Mouse (Mus musculus) heart, embryonic 11.5 days (tissue): ENCODE measurements around the gene Adgrf3. TPM values are rescaled to one million over a fixed set of nuclear protein-coding genes. Genes with fewer than 3 reads are reported as not detected.
A peak's percentile ranks its signal among the peaks of the same experiment; 100 is the strongest.

Experiments used
- ATAC-seq: fragments of 200-750 bp; cut with Nextera tagmentation; replicated peaks from 2 replicates; pipeline ENCODE4 v1.8.0; 2017; ENCODE audit warnings: moderate library complexity; ENCODE audit not compliant: insufficient number of reproducible peaks, low FRiP score, low TSS enrichment
- H3K27ac ChIP-seq: fragments of 300-500 bp; sonication (generic); 2 replicates; pipeline ENCODE4 v1.5.1; 2014; ENCODE audit warnings: mild to moderate bottlenecking, low read depth, low read length
- H3K27me3 ChIP-seq: fragments of 300-500 bp; sonication (generic); 2 replicates; pipeline ENCODE4 v1.6.1; 2014; ENCODE audit warnings: mild to moderate bottlenecking, low read length, mixed read lengths; ENCODE audit not compliant: control insufficient read depth, insufficient read depth
- H3K36me3 ChIP-seq: fragments of 300-500 bp; sonication (generic); 2 replicates; pipeline ENCODE4 v1.6.1; 2014; ENCODE audit warnings: mild to moderate bottlenecking, low read length, moderate library complexity, mixed read lengths; ENCODE audit not compliant: control insufficient read depth, insufficient read depth
- H3K4me1 ChIP-seq: fragments of 300-500 bp; sonication (generic); 2 replicates; pipeline ENCODE4 v1.6.1; 2014; ENCODE audit warnings: low read length; ENCODE audit not compliant: control insufficient read depth, insufficient read depth
- H3K4me2 ChIP-seq: fragments of 300-500 bp; sonication (generic); 2 replicates; pipeline ENCODE4 v1.6.1; 2014; ENCODE audit warnings: mild to moderate bottlenecking, moderate library complexity
- H3K4me3 ChIP-seq: fragments of 300-500 bp; sonication (generic); 2 replicates; pipeline ENCODE4 v1.5.1; 2014; ENCODE audit warnings: low read depth, low read length
- H3K9ac ChIP-seq: fragments of 300-500 bp; sonication (generic); 2 replicates; pipeline ENCODE4 v1.6.1; 2014; ENCODE audit warnings: mild to moderate bottlenecking, low read depth, low read length, moderate library complexity
- H3K9me3 ChIP-seq: fragments of 300-500 bp; sonication (generic); replicated peaks from 2 replicates; pipeline ENCODE4 v1.6.1; 2016; ENCODE audit warnings: low read length; ENCODE audit not compliant: control insufficient read depth
- WGBS: fragments of 180-500 bp; shearing (Covaris S2); extraction: QIAGEN DNeasy Blood & Tissue Kit; methylation state at CpG from one replicate; pipeline ENCODE4 v1.1.7; 2014; ENCODE audit not compliant: insufficient replicate concordance; 5-methylcytosine and 5-hydroxymethylcytosine counted together
- polyA plus RNA-seq: library from polyadenylated mRNA; unstranded; fragments of >200 nt; fragmentation: Nextera tagmentation; extraction: Ambion mirVana; gene quantifications from 2 replicates; pipeline ENCODE4 v1.2.1, GENCODE M21; 2014

Adgrf3 gene
- polyA plus RNA-seq, 1 experiment from 2014 or later: 0.62 TPM

- Histone ChIP-seq H3K27me3 (no peaks in the 10 kb centered on the region), H3K4me1 (no peaks in the 10 kb centered on the region; the same call in 1 of the 2 replicates), H3K27ac (no peak overlapping the region), H3K4me3 (no peak overlapping the region), H3K4me2 (no peak overlapping the region), H3K9me3 (no peaks in the 10 kb centered on the region), H3K36me3 (0 out of 2 replicates have a peak, but pooled peaks cover 2% of the 10 kb centered on the region), H3K9ac (no peak overlapping the region)
- ATAC-seq: no peak
- 68% methylated on average over 1 of the region's 1 CpGs for WGBS
Observed at GRCm38 (mm10) chr5:30192452-30192851, 13.1 kb downstream of the Adgrf3 start.

GRCm38 (mm10) chr5:30187687-30188485 is 17.6 kb downstream of the Adgrf3 start:
- Histone ChIP-seq H3K4me3 (no peak overlapping the region), H3K27ac (no peak overlapping the region), H3K9ac (no peak overlapping the region), H3K27me3 (no peaks in the 10 kb centered on the region), H3K9me3 (no peaks in the 10 kb centered on the region), H3K4me1 (no peaks in the 10 kb centered on the region), H3K36me3 (peaks cover 12% of the 10 kb centered on the region; the same call in 1 of the 2 replicates), H3K4me2 (no peak overlapping the region)
- WGBS: 89% methylated on average over 12 of the region's 12 CpGs
- no peak for ATAC-seq

GRCm38 (mm10) chr5:30175811-30176210 is 29.7 kb downstream of the Adgrf3 start:
- 85% methylated on average over 4 of the region's 4 CpGs for WGBS
- no peak overlapping the region for H3K4me3 ChIP-seq

GRCm38 (mm10) chr5:30172931-30173692 is 32.4 kb downstream of the Adgrf3 start:
- H3K36me3 ChIP-seq: peaks cover 30% of the 10 kb centered on the region
- H3K27me3 ChIP-seq: no peaks in the 10 kb centered on the region
- H3K4me1 ChIP-seq: 0 out of 2 replicates have a peak, but pooled peaks cover 10% of the 10 kb centered on the region
- no peaks in the 10 kb centered on the region for H3K9me3 ChIP-seq
- no peak overlapping the region for H3K4me2 ChIP-seq
- no peak overlapping the region for H3K27ac ChIP-seq
- H3K4me3 ChIP-seq: no peak overlapping the region
- H3K9ac ChIP-seq: no peak overlapping the region
- ATAC-seq: no peak
- 45% methylated on average over 20 of the region's 20 CpGs for WGBS

More at GRCm38 (mm10) chr5:30175811-30176210, 29.7 kb downstream of the Adgrf3 start:
- no peak overlapping the region for H3K4me2 ChIP-seq
- ATAC-seq: no peak
- H3K27me3 ChIP-seq: no peaks in the 10 kb centered on the region
- peaks cover 36% of the 10 kb centered on the region for H3K36me3 ChIP-seq
- H3K9ac ChIP-seq: no peak overlapping the region
- no peak overlapping the region for H3K27ac ChIP-seq
- H3K9me3 ChIP-seq: no peaks in the 10 kb centered on the region
- H3K4me1 ChIP-seq: 0 out of 2 replicates have a peak, but pooled peaks cover 10% of the 10 kb centered on the region

- Histone ChIP-seq H3K9ac (no peak overlapping the region), H3K4me1 (0 out of 2 replicates have a peak, but pooled peaks cover 10% of the 10 kb centered on the region), H3K27ac (peak overlapping the region; percentile 81), H3K4me3 (no peak overlapping the region), H3K36me3 (peaks cover 32% of the 10 kb centered on the region), H3K27me3 (no peaks in the 10 kb centered on the region), H3K4me2 (0 out of 2 replicates have a peak overlapping the region, but pooled peaks have one; percentile 22), H3K9me3 (no peaks in the 10 kb centered on the region)
- ATAC-seq: no peak
Observed at GRCm38 (mm10) chr5:30172115-30172514, 33.4 kb downstream of the Adgrf3 start.

- no peak for ATAC-seq
- 81% methylated on average over 5 of the region's 5 CpGs for WGBS
- Histone ChIP-seq H3K4me2 (no peak overlapping the region), H3K36me3 (peaks cover 23% of the 10 kb centered on the region), H3K4me3 (no peak overlapping the region), H3K27ac (peak overlapping the region; percentile 64), H3K9ac (no peak overlapping the region), H3K4me1 (0 out of 2 replicates have a peak, but pooled peaks cover 11% of the 10 kb centered on the region), H3K27me3 (no peaks in the 10 kb centered on the region), H3K9me3 (no peaks in the 10 kb centered on the region)
Observed at GRCm38 (mm10) chr5:30170303-30170940, 35.1 kb downstream of the Adgrf3 start.

- no peaks in the 10 kb centered on the region for H3K9me3 ChIP-seq
- H3K27ac ChIP-seq: no peak overlapping the region
- peaks cover 11% of the 10 kb centered on the region for H3K36me3 ChIP-seq
- H3K4me1 ChIP-seq: 0 out of 2 replicates have a peak, but pooled peaks cover 5% of the 10 kb centered on the region
- no peaks in the 10 kb centered on the region for H3K27me3 ChIP-seq
- H3K4me3 ChIP-seq: no peak overlapping the region
- ATAC-seq: no peak
- 68% methylated on average over 5 of the region's 5 CpGs for WGBS
- 0 out of 2 replicates have a peak overlapping the region, but pooled peaks have one; percentile 8 for H3K4me2 ChIP-seq
- no peak overlapping the region for H3K9ac ChIP-seq
Observed at GRCm38 (mm10) chr5:30165234-30165946, 40.1 kb downstream of the Adgrf3 start.

- H3K27me3 ChIP-seq: no peaks in the 10 kb centered on the region
- 83% methylated on average over 6 of the region's 6 CpGs for WGBS
Observed at GRCm38 (mm10) chr5:30162339-30162738, 43.2 kb downstream of the Adgrf3 start.

More at GRCm38 (mm10) chr5:30162339-30162738, 43.2 kb downstream of the Adgrf3 start:
- no peak overlapping the region for H3K4me2 ChIP-seq
- H3K9me3 ChIP-seq: no peaks in the 10 kb centered on the region
- H3K4me1 ChIP-seq: peaks cover 5% of the 10 kb centered on the region; the same call in 1 of the 2 replicates
- H3K36me3 ChIP-seq: peaks cover 4% of the 10 kb centered on the region; the same call in 1 of the 2 replicates
- H3K4me3 ChIP-seq: no peak overlapping the region
- no peak for ATAC-seq
- H3K27ac ChIP-seq: no peak overlapping the region
- H3K9ac ChIP-seq: no peak overlapping the region
